Mouse (Mus musculus) liver, postnatal 0 days (tissue): ENCODE measurements at regions not wholly inside any gene's neighbourhood (a gene's known extent, or its start where the extent isn't known, plus 50 kb on each side); places are given as distances from the start of the nearest gene placed in this dataset.

Experiments used
- ATAC-seq: fragments of 200-750 bp; cut with Nextera tagmentation; 2 replicates; pipeline ENCODE4 v1.8.0; 2017; ENCODE audit warnings: mild to moderate bottlenecking, moderate library complexity
- DNase-seq: peaks from one replicate; pipeline ENCODE4 v3.0.0-alpha.2; 2016
- H3K27ac ChIP-seq: fragments of 300-500 bp; sonication (generic); 2 replicates; pipeline ENCODE4 v1.5.1; 2014; ENCODE audit warnings: antibody characterized with exemption, moderate library complexity, mild to moderate bottlenecking, low read depth
- H3K27me3 ChIP-seq: fragments of 300-500 bp; sonication (generic); 2 replicates; pipeline ENCODE4 v1.6.1; 2014; ENCODE audit warnings: low read length, control low read depth, mixed read lengths; ENCODE audit not compliant: insufficient read depth
- H3K36me3 ChIP-seq: fragments of 300-500 bp; sonication (generic); replicated peaks from 2 replicates; pipeline ENCODE4 v1.6.1; 2014; ENCODE audit warnings: mild to moderate bottlenecking, control low read depth, low read length, moderate library complexity, mixed read lengths; ENCODE audit not compliant: insufficient read depth
- H3K4me1 ChIP-seq: fragments of 300-500 bp; sonication (generic); 2 replicates; pipeline ENCODE4 v1.6.1; 2014; ENCODE audit warnings: antibody characterized with exemption, mild to moderate bottlenecking, control low read depth; ENCODE audit not compliant: insufficient read depth
- H3K4me2 ChIP-seq: fragments of 300-500 bp; sonication (generic); 2 replicates; pipeline ENCODE4 v1.6.1; 2014; ENCODE audit warnings: low read depth, mild to moderate bottlenecking, low read length, moderate library complexity, mixed read lengths
- H3K4me3 ChIP-seq: fragments of 300-500 bp; sonication (generic); 2 replicates; pipeline ENCODE4 v1.5.1; 2014; ENCODE audit warnings: low read depth, low read length
- H3K9ac ChIP-seq: fragments of 300-500 bp; sonication (generic); replicated peaks from 2 replicates; pipeline ENCODE4 v1.6.1; 2014; ENCODE audit warnings: mild to moderate bottlenecking, moderate library complexity
- H3K9me3 ChIP-seq: fragments of 300-500 bp; sonication (generic); 2 replicates; pipeline ENCODE4 v1.6.1; 2016; ENCODE audit warnings: mild to moderate bottlenecking, control low read depth, low read length, mixed read lengths
- CTCF ChIP-seq: sonication (generic); IDR thresholded peaks from 2 replicates; pipeline ENCODE4 v1.5.1; 2016; ENCODE audit warnings: antibody characterized with exemption, low read depth
- EP300 ChIP-seq: IDR thresholded peaks from 2 replicates; pipeline ENCODE4 v1.6.1; 2016; ENCODE audit warnings: antibody characterized with exemption, low read depth, mild to moderate bottlenecking
- WGBS: fragments of 180-500 bp; shearing (Covaris S2); extraction: QIAGEN DNeasy Blood & Tissue Kit; methylation state at CpG from one replicate; pipeline ENCODE4 v1.1.7; 2014; ENCODE audit not compliant: insufficient replicate concordance; 5-methylcytosine and 5-hydroxymethylcytosine counted together

DNA sequence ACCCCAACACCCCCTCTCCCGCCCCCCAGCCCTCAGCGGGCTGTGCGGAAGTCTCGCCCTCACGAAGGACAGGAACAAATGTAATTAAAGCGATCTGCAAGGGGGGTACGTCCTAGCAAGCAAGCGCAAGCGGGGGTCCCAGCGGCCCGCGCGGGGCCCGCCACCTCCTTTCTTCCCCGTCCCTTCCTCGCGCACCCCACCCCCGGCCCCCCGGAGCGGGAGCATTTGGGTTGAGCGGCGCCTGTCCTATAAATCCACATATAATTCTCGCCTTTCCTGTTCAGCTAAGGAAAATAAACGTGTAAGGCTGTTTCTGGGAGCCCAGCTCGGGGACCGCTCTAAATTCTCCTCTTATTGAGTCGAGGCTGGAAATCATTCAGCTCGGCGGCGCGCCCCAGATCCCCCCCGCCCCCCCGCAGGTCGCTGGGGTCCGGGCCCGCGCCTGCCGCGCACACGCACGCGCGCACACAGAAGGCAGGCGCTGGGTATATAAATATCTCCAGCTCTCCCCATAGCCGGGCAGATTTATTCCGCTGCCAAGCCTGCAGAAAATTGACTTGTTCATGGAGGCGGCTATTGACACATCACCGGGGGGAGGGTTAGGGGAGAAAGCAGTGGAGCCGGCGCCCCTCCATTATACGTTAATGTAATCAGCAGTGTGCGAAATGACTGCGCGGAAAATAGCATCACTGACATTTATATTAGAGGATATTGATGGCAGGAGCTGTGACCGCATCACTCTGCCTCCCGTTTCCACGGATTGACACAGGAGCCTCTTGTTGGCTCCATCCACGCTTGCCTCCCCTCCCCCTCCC, 61.6 kb upstream of the Btrc start:
- Histone ChIP-seq H3K9me3 (no peaks in the 10 kb centered on the region), H3K9ac (peak overlapping the region; percentile 51; the same call in 1 of the 2 replicates), H3K4me2 (peak overlapping the region; percentile 93), H3K4me1 (peaks cover 4% of the 10 kb centered on the region), H3K4me3 (peak overlapping the region; percentile 60), H3K27ac (no peak overlapping the region), H3K27me3 (peaks cover 80% of the 10 kb centered on the region), H3K36me3 (no peaks in the 10 kb centered on the region)
- TF ChIP-seq EP300 (no peak), CTCF (no peak)
- 0% methylated on average over 53 of the region's 58 CpGs for WGBS
- DNase-seq (no peak), ATAC-seq (no peak)

DNA sequence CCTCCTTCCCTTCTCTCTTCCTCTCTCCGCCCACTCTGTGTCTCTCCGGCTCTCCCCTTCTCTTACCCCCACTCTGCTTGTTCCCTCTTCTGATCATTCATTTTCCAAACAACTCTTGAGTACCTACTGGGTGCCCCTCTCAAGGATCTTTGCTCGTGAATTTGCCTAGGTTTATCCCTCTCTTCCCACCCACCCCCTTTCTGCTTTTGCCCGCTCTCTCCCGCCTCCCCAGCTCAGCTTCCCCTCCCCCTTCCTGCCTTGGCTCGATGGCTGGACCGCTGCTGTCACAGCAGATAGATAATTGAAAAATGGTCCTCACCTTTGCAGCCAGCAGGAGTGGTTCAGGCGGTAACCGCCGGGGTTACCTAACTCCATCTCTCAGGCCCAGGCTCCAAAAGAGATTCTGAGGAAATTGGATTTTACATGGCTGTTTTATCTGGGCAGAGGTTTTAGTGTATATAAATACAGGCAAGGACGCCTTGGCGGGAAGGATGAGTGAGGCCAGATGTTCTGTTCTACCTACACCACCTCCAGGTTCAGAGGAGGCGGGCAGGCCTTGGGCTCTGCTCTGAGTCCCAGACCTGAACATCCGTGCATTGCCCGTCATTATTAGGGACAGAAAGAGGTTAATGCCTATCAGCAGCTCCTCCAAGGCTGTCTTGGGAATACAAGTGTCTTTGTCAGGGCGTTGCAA, 60.8 kb upstream of the Btrc start:
- peak overlapping the region; percentile 60 for H3K4me3 ChIP-seq
- H3K27ac ChIP-seq, result no peak overlapping the region
- TF ChIP-seq CTCF, result no peak
- no peak for TF ChIP-seq EP300
- no peak for ATAC-seq
- no peaks in the 10 kb centered on the region for H3K9me3 ChIP-seq
- no peaks in the 10 kb centered on the region for H3K36me3 ChIP-seq
- no peak overlapping the region for H3K9ac ChIP-seq
- DNase-seq, result no peak
- H3K4me1 ChIP-seq, result peaks cover 4% of the 10 kb centered on the region
- WGBS, result 12% methylated on average over 16 of the region's 16 CpGs
- H3K4me2 ChIP-seq, result peak overlapping the region; percentile 93
- H3K27me3 ChIP-seq, result peaks cover 79% of the 10 kb centered on the region

DNA sequence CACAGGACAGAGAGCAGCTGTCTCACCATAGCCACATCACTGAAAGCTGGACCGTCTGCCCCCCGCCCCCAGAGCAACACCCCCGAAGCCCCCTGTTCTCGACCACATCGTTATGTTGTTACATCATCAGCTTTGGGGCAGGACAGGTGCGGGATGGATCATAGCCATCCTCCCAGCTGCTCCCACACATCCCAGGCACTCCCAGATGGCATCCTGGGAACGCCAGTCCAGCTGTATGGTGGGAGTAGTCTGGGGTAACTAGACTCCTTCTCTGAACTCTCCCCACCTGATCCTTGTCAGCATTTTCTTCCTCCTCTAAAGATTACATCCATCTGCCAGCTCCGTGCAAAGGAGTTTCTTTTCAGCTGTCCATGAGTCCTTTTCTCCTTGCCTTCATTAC, 59.0 kb upstream of the Btrc start:
- Histone ChIP-seq H3K4me1 (peaks cover 4% of the 10 kb centered on the region), H3K27ac (no peak overlapping the region), H3K9me3 (no peaks in the 10 kb centered on the region), H3K27me3 (peaks cover 65% of the 10 kb centered on the region), H3K9ac (no peak overlapping the region), H3K4me2 (no peak overlapping the region), H3K4me3 (no peak overlapping the region), H3K36me3 (no peaks in the 10 kb centered on the region)
- DNase-seq, result no peak
- no peak for ATAC-seq
- 16% methylated on average over 8 of the region's 8 CpGs for WGBS
- TF ChIP-seq EP300 (no peak), CTCF (no peak)

GRCm38 (mm10) chr19:45307299-45308275, 55.9 kb upstream of the Btrc start:
- peak; percentile 56 for TF ChIP-seq CTCF
- TF ChIP-seq EP300, result no peak
- Histone ChIP-seq H3K9me3 (no peaks in the 10 kb centered on the region), H3K27ac (no peak overlapping the region), H3K27me3 (peaks cover 36% of the 10 kb centered on the region), H3K4me1 (peaks cover 7% of the 10 kb centered on the region), H3K4me2 (no peak overlapping the region), H3K4me3 (no peak overlapping the region), H3K9ac (no peak overlapping the region), H3K36me3 (no peaks in the 10 kb centered on the region)
- ATAC-seq (no peak), DNase-seq (peak; percentile 43)
- WGBS, result 32% methylated on average over 16 of the region's 16 CpGs

DNA sequence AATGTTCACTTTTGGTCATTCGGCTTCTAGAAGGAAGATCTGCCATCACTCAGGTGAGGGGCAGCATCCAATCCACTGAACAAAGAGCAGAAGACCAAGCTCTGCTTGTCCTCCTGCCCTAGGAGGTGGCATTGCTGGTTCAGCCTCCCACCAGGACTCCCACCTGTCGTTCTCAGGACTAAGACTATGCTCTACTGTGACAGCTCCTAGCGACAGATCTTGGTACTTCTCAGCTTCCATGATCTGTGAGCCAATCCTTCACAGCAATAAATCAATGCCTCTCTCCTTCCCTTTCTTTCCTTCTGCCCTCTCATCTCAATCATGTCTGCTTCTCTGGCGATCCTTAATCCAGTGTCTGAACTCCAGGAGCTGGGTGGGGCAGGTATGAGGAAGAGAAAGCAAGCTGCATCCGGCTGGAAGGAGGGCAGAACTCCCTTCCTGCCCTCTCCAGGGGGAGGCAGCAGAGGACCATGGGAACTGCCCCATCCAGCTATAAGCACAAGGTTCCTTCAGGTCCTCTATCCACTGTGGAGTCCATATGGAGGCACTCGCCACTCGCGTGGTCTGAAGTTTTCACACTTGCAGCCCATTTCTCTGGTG, 54.8 kb upstream of the Btrc start:
- Histone ChIP-seq H3K4me3 (no peak overlapping the region), H3K27me3 (peaks cover 25% of the 10 kb centered on the region), H3K27ac (no peak overlapping the region), H3K9ac (no peak overlapping the region), H3K36me3 (no peaks in the 10 kb centered on the region), H3K4me1 (peaks cover 7% of the 10 kb centered on the region), H3K9me3 (no peaks in the 10 kb centered on the region), H3K4me2 (no peak overlapping the region)
- WGBS, result 51% methylated on average over 8 of the region's 8 CpGs
- TF ChIP-seq CTCF (peak; percentile 73), EP300 (no peak)
- DNase-seq, result peak; percentile 52
- peak; percentile 51; the same call in 1 of the 2 replicates for ATAC-seq
